Mouse (Mus musculus) left cerebral cortex, adult 11 months (tissue): Measurements from ENCODE around the gene Foxi3.

Source experiments
- DNase-seq: peaks from one replicate; pipeline ENCODE4 v3.0.0; 2022; ENCODE audit warnings: low spot score

The Foxi3 gene

DNA sequence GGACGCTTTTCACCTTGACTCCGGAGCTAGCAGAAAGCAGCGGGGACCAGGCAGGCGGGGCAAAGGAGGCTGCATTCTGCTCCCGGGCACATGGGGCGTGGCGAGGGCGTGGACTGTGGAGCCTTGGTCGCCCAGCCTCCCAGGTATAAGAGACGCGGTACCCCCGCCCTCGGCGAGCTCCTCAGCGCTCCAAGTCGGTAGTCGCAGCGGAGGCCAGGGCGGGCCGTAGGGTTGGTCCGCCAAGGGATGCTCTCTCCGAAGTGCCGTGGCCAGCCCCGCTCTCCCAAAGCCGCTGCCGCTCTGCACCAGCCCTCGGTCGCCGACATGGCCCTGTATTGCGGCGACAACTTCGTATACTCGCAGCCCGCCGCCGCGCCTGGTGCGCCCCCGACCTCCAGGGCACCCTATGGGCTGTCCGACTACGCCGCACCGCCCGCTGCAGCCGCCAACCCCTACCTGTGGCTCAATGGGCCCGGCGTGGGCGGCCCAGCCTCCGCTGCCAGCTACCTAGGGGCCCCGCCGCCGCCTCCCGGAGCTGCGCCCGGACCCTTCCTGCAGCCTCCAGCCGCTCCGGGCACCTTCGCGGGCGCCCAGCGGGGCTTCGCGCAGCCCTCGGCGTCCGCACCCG, at the start of gene Foxi3:
Gene Foxi3, plus strand, starts transcription at position 247 of the 628 bp plus-strand sequence.
- DNase-seq, result no peak

DNA sequence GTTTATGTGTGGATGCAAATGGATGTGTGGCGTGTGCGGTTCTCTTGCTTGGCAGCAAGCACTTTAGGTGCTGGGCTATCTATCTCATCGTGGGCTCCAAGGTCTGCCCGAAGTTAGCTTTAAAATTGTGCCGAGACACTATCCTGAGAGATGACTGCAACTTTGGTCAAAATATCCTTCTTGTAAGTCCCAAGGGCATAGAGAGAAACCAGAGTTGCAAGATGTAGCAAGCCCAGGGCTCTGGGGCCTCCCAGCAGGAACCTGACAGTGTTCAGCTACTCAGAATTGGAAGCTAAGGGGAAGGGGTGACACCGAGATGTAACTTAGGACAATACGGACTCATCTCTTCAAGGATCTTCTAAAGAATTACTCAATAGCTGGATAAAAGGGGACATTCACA, 46.8 kb upstream of the Foxi3 start:
- no peak for DNase-seq

DNA sequence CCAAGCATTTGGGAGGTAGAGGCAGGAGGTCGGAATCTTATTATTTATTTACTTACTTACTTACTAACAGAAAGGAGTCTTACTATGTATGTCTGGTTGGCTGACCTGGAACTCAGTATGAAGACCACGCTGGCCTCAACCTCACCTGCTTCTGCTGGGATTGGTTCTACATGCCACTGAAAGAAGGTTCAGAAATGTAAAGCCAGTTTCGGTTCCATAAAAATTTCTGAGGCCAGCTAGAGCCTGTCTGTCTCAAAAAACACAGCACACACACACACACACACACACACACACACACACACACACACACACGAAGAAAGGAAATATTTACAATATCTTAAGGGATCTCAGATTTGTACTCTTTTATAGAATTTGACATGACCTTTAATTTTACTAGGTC, 46.0 kb upstream of the Foxi3 start:
- DNase-seq, result no peak

GRCm38 (mm10) chr6:70911668-70912395, 44.5 kb upstream of the Foxi3 start:
- no peak for DNase-seq

- DNase-seq, result no peak
Measured at GRCm38 (mm10) chr6:70912396-70912765, 44.0 kb upstream of the Foxi3 start.

DNA sequence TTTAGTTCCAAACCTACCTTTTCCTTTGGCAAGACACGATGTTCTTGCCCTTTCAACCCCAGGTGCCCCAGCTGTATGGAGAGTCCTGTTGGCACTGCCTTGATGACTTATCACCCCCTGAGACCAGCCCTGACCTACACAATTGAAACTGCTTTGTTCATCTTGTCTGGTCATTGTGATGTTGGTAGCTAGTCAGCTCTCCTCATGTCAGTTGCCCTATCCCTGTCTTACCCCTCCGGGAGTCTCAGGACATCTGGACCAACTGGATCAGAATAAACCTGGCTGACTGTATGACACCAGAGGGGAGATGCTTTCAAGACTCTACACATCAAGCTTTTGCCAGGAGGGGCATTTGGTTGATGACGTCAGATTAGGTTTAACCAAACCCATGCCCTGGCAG, 37.5 kb upstream of the Foxi3 start, which contains the start of gene Tex37:
Gene Tex37, minus strand, starts transcription at position 101 of the 400 bp plus-strand sequence.
- DNase-seq, result no peak

- no peak for DNase-seq
Measured at GRCm38 (mm10) chr6:70921274-70922074, 34.9 kb upstream of the Foxi3 start.

GRCm38 (mm10) chr6:70931801-70932200, 24.5 kb upstream of the Foxi3 start:
- DNase-seq, result no peak

DNA sequence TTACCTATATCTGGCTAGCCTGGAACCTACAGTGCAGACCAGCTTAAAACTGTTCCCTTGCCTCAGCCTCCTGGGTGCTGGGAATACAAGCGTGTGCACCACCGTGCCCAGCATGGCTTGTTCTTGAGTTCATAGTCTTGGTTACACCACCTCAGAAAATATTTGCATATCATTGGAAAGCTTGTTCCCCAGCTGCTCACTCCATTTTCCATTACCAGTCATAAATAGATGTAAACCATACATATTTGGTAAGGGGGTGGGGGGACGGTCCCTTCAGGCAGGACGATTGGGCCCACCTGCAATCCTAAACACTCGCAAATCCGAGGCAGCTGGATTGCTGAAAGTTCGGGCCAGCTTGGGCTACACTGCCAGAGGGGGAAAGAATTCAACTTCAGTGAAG, 3.1 kb upstream of the Foxi3 start:
- no peak for DNase-seq

DNA sequence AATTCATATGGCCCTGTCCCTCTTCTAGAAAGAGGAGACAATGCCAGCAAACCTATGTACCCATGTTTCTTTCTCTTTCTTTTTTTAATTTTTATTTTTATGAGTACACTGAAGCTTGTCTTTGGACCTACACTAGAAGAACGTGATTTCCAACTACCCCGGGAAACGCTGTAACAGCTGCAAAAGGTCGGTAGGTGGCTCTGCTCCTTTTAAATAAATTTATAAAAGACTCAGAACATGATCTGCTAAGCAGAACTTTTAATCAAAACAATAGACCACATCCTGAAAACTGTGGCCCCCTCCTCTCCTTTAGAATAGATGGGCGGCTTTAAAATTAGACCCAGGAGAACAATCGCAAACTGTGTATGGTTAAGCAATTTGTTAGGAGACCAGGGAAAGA, 2.3 kb upstream of the Foxi3 start:
- no peak for DNase-seq

DNA sequence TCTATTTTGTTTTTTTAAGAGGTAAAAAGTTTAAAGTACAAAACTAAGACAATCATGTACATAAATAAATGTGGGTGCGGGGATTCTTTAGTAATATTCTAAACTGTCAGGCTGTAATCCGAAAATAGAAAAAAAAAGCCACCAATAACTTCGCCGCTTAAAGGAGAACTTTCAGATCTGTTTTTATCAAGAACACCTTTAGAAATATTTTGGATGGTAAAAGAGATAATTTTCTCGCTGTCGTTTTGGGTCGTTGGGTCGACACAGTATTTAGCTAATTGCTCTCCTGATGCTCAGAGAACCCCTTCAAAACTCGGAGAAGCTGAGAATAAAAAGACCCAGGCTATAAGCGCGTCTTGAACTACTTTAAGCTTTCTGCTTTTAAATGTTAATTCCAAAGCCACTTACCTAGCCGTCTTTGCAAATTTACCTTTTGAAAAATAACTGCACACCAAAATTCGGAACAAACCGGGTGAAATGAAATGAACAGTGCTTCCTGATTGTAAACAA, 985 bp upstream of the Foxi3 start:
- DNase-seq, result no peak

- DNase-seq, result no peak
Measured at GRCm38 (mm10) chr6:70955841-70956240, 490 bp upstream of the Foxi3 start.

DNA sequence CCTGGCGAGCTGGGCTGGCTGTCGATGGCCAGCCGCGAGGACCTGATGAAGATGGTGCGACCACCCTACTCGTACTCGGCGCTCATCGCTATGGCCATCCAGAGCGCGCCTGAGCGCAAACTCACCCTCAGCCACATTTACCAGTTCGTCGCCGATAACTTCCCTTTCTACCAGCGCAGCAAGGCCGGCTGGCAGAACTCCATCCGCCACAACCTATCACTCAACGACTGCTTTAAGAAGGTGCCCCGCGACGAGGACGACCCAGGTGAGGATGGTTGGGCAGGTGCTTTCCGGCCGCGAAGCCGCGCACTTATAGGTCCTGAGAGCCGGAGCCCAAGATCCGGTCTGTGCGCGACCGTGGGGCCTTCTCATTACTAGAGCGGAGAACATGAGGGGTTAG, 605 bp downstream of the Foxi3 start:
- DNase-seq, result no peak

- no peak for DNase-seq
Measured at GRCm38 (mm10) chr6:70957341-70957940, 1.1 kb downstream of the Foxi3 start.

- DNase-seq, result no peak
Measured at GRCm38 (mm10) chr6:70964116-70964830, 7.9 kb downstream of the Foxi3 start.

- DNase-seq, result no peak
Measured at GRCm38 (mm10) chr6:70965694-70966093, 9.4 kb downstream of the Foxi3 start.

DNA sequence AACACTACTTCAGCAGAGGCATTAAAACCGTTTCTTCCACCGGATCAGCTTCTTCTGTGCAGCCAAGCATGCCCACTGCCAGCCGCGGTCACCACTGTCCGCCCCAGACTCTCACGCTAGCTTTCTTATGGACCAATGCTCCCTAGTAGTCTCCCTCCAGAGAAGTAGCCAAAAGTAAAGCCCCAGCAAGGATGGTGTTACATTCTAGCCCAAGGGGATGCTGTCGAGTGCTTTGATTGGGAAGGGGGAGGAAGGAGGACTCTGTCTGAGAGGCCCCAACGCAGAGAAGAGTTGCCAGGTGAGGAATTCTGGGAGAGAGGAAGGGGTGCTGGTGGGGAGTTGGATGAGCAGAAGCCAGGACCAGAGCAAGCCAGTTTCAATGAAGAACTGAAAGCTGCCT, 11.1 kb downstream of the Foxi3 start:
- DNase-seq, result no peak

DNA sequence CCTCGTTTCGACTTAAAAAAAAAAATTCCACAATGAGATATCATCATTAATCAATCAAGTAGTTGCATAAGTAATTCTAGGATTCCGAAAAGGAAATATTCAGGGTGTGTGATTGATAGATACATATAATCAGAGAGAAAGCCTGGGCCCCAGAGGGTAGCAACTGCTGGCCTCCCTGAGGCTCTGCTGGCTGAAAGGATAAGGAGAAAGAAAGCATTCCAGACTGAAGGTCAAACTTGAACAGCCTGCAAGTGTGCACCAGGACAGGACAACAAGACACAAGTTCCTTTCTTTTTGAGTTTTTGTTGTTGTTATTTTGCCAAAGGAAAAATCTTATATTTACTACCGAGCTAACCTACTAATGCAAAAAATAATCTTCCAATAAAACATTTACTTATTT, 12.0 kb downstream of the Foxi3 start:
- no peak for DNase-seq

GRCm38 (mm10) chr6:70973066-70973465, 16.7 kb downstream of the Foxi3 start:
- no peak for DNase-seq

GRCm38 (mm10) chr6:70981036-70981435, 24.7 kb downstream of the Foxi3 start:
- DNase-seq, result no peak

DNA sequence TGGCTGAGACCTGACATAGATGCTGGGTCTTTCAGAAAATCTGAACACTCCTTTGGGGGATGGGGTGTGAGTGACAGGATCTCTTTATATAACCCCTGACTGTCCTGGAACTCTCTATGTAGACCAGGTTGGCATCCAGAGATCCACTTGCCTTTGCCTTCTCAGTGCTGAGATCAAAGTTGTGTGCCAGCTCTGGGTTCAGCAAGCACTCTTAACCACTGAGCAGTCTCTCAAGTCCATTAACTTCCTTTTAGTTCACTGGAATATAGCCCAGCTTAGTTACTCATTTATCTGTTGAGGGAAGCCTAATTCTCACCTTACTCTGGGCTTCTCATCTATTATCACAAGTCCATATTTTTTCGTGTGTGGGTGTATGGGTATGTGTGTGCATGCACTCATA, 26.1 kb downstream of the Foxi3 start:
- DNase-seq, result no peak

- DNase-seq, result no peak
Measured at GRCm38 (mm10) chr6:70986683-70987082, 30.4 kb downstream of the Foxi3 start.
